Mouse (Mus musculus): ENCODE results near the gene Rhox7a. TPM values are rescaled to one million over a fixed set of nuclear protein-coding genes. Genes with fewer than 3 reads are reported as not detected.

Gene Rhox7a
- polyA plus RNA-seq, 1 experiment from 2014 or later: not detected

- WGBS (ENCODE audit: insufficient replicate concordance): 89% methylated on average over 2 of the region's 2 CpGs
- Histone ChIP-seq H3K9ac (replicated peaks) (no peak overlapping the region), H3K4me2 (ENCODE audit: low read depth, low read length) (no peak overlapping the region), H3K4me1 (ENCODE audit: insufficient read depth) (no peaks in the 10 kb centered on the region), H3K27me3 (ENCODE audit: insufficient read depth, low read length) (no peaks in the 10 kb centered on the region), H3K4me3 (ENCODE audit: low read depth, low read length) (no peak overlapping the region), H3K9me3 (ENCODE audit: low read length) (no peaks in the 10 kb centered on the region), H3K27ac (ENCODE audit: low read depth) (no peak overlapping the region), H3K36me3 (replicated peaks; ENCODE audit: insufficient read depth, low read length) (no peaks in the 10 kb centered on the region)
- DNase-seq: no peak
- no peak for ATAC-seq
- TF ChIP-seq EP300 (IDR thresholded peaks at IDR 0.05; ENCODE audit: low read depth) (no peak), CTCF (IDR thresholded peaks at IDR 0.05; ENCODE audit: low read depth) (no peak)
These were observed 40.2 kb downstream of the Rhox7a start for GRCm38 (mm10) chrX:37871641-37872040.

GRCm38 (mm10) chrX:37878844-37879243 is 47.4 kb downstream of the Rhox7a start, which contains the start of gene Rhox8:
TSS of gene Rhox8 (minus strand) at chrX:37878944.
- WGBS (ENCODE audit: insufficient replicate concordance): 69% methylated on average over 4 of the region's 4 CpGs
- H3K4me3 ChIP-seq (ENCODE audit: low read depth, low read length): no peak within 1 kb of the TSS
- ATAC-seq (no peak), DNase-seq (no peak)
- no peaks in the 10 kb centered on the region for H3K4me1 ChIP-seq (ENCODE audit: insufficient read depth)
- TF ChIP-seq CTCF (IDR thresholded peaks at IDR 0.05; ENCODE audit: low read depth): no peak
- no peaks in the 10 kb centered on the region for H3K9me3 ChIP-seq (ENCODE audit: low read length)
- H3K4me2 ChIP-seq (ENCODE audit: low read depth, low read length): no peak within 1 kb of the TSS
- H3K27ac ChIP-seq (ENCODE audit: low read depth): no peak within 1 kb of the TSS
- H3K27me3 ChIP-seq (ENCODE audit: insufficient read depth, low read length): no peaks in the 10 kb centered on the region
- H3K9ac ChIP-seq (replicated peaks): no peak within 1 kb of the TSS
- no peaks in the 10 kb centered on the region for H3K36me3 ChIP-seq (replicated peaks; ENCODE audit: insufficient read depth, low read length)

Other genes with a start within 250 kb of the Rhox7a start
- gene Rhox4f, start 224.0 kb upstream of the Rhox7a start, polyA plus RNA-seq (2015; fragmentation: Nextera tagmentation; extraction: Ambion mirVana): not detected in 2 replicates
- not detected in 2 replicates for gene Rhox3g, start 203.1 kb upstream of the Rhox7a start, polyA plus RNA-seq (2015; fragmentation: Nextera tagmentation; extraction: Ambion mirVana)
- gene Rhox2g, start 188.2 kb upstream of the Rhox7a start, polyA plus RNA-seq (2015; fragmentation: Nextera tagmentation; extraction: Ambion mirVana): not detected in 2 replicates
- not detected in 2 replicates for gene Rhox4g, start 180.4 kb upstream of the Rhox7a start, polyA plus RNA-seq (2015; fragmentation: Nextera tagmentation; extraction: Ambion mirVana)
- gene Rhox3h, start 162.9 kb upstream of the Rhox7a start, polyA plus RNA-seq (2015; fragmentation: Nextera tagmentation; extraction: Ambion mirVana): not detected in 2 replicates
- not detected in 2 replicates for gene Rhox2h, start 158.4 kb upstream of the Rhox7a start, polyA plus RNA-seq (2015; fragmentation: Nextera tagmentation; extraction: Ambion mirVana)
- 1.3 and 1.4 TPM in 2 replicates for gene Rhox5, start 26.8 kb upstream of the Rhox7a start, polyA plus RNA-seq (2015; fragmentation: Nextera tagmentation; extraction: Ambion mirVana)
- gene Rhox6, start 4.8 kb upstream of the Rhox7a start, polyA plus RNA-seq (2015; fragmentation: Nextera tagmentation; extraction: Ambion mirVana): not detected in 2 replicates
- not detected in 2 replicates for gene Rhox8, start 47.3 kb downstream of the Rhox7a start, polyA plus RNA-seq (2015; fragmentation: Nextera tagmentation; extraction: Ambion mirVana)
- gene Rhox7b, start 65.5 kb downstream of the Rhox7a start, polyA plus RNA-seq (2015; fragmentation: Nextera tagmentation; extraction: Ambion mirVana): not detected in 2 replicates
- gene Rhox9, start 70.1 kb downstream of the Rhox7a start, polyA plus RNA-seq (2015; fragmentation: Nextera tagmentation; extraction: Ambion mirVana): not detected in 2 replicates
- not detected in 2 replicates for gene Btg1-ps1, start 187.1 kb downstream of the Rhox7a start, polyA plus RNA-seq (2015; fragmentation: Nextera tagmentation; extraction: Ambion mirVana)
- gene Btg1-ps2, start 211.4 kb downstream of the Rhox7a start, polyA plus RNA-seq (2015; fragmentation: Nextera tagmentation; extraction: Ambion mirVana): not detected in 2 replicates
- not detected in 2 replicates for gene Rhox10, start 234.8 kb downstream of the Rhox7a start, polyA plus RNA-seq (2015; fragmentation: Nextera tagmentation; extraction: Ambion mirVana)